Mouse (Mus musculus) ES-E14 (cell line): ENCODE measurements around the gene Tmem143.

Experiments used
- CHD2 ChIP-seq: IDR thresholded peaks from 2 replicates; pipeline ENCODE4 v1.6.1; 2014; ENCODE audit warnings: mild to moderate bottlenecking, low read depth, low read length, inconsistent platforms
- HCFC1 ChIP-seq: IDR thresholded peaks from 2 replicates; pipeline ENCODE4 v1.6.1; 2012; ENCODE audit warnings: low read length, inconsistent platforms, borderline replicate concordance; ENCODE audit not compliant: insufficient read depth
- MAFK ChIP-seq: IDR thresholded peaks from 2 replicates; pipeline ENCODE4 v1.6.1; 2014; ENCODE audit warnings: mild to moderate bottlenecking, low read depth, low read length, inconsistent platforms; ENCODE audit not compliant: insufficient read depth
- ZNF384 ChIP-seq: IDR thresholded peaks from 2 replicates; pipeline ENCODE4 v1.6.1; 2012; ENCODE audit warnings: low read depth, low read length, inconsistent platforms

DNA sequence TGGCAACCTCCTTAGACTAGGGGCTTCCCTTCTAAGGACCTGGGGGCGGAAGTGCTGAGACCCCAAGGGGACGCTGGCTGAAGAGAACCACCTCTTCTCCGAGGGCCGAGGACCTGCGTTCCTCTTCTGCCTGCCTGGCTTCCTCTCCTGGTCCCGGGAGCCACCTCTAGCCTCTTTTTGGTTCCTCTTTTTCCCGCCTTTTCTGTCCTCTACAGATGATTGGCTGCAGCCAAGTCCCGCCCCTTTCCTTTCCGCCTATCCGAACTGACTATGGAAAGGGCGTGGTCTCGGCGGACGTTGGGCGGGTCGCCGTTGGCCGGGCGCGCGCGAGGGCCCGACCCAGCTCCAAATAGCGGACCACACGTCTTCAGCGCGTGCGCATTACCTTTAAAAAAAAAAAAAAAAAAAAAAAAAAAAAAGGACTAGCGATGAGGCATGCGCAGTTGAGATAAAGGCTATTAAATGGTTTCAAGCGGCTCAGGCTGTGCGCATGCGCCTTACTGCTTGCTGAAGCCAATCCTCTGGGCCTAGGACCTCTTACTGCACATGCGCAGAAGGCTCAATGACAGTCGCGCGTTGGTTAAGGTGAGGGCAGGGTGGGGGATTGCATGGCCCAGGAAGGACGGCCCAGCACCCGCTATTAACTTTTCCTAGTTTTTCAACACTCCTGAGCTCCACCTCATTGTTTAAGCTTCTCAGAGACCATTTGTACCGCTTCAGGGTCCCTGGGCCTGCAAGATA lies at the start of gene Tmem143, which contains the start of gene Syngr4:
- TF ChIP-seq MAFK (no peak), HCFC1 (no peak), CHD2 (peak; percentile 36; the same call in 1 of the 2 replicates), ZNF384 (peak; percentile 99)
